8 mouse cellular contexts compared by ENCODE assay signal in the genomic region with DNA sequence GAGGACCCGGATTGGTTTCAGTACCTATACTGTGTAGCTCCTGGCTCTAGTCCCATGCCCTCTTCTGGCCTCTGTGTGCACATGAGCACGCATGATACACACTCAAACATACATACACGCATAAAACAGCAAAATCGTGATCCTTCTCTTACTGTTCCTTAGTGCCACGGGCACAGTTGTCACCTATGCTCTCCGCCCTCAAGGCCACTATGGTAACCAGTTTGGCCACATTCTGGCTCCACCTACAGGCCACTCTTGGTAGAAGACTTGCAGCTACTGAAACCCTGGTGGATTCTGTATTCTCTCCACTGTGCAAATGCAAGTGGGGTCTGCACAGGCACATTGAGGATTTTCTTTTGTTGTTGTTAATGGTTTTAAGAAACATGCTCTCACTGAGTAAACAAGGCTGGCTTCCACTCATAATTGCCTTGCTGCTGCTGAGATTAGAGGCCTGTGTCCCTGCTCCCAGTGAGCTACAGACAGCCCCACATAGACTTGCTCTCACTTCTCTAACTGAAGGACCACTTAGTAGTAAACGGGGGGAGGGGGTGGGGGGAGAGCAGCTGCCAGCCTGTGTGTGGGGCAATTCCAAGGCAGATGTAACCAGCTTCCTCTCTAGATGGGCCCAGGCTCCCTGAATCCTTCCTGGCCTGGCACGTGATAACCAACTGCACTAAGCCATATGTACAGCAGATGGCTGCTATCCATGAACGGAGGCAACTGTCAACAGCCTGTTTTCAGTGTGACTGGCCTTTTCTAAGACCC. TPM values are rescaled to one million over a fixed set of nuclear protein-coding genes. Genes with fewer than 3 reads are reported as not detected.
DNase-seq lines count a peak whose midpoint lies in the region; ATAC-seq and TF ChIP-seq lines count a peak whose summit lies in the region.

No protein-coding gene starts in this region.

- peak; percentile 82 for DNase-seq in urinary bladder, postnatal 14 days (ENCODE audit: low spot score)
- no peak for DNase-seq in urinary bladder, postnatal 10 days (ENCODE audit: low spot score)
- DNase-seq in embryo, embryonic 10 days (ENCODE audit: low spot score), result peak; percentile 84
- peak; percentile 69 for DNase-seq in heart, adult 8-10 months (ENCODE audit: low spot score)
- DNase-seq in limb, embryonic 14.5 days (ENCODE audit: low spot score), result peak; percentile 76
- DNase-seq in midbrain, embryonic 14.5 days, result peak; percentile 83
- peak; percentile 37 to 74 for DNase-seq in spleen, adult 18-20 months

- no peak overlapping the region for H3K4me3 ChIP-seq in kidney, embryonic 14.5 days (ENCODE audit: low read length)
- H3K4me3 ChIP-seq in limb, embryonic 14.5 days (replicated peaks; ENCODE audit: low read length), result no peak overlapping the region
- no peak overlapping the region for H3K4me3 ChIP-seq in midbrain, embryonic 14.5 days (replicated peaks; ENCODE audit: low read depth, low read length)

- no peaks in the 10 kb centered on the region for H3K27me3 ChIP-seq in kidney, embryonic 14.5 days (ENCODE audit: control insufficient read depth, insufficient read depth, low read length)
- no peaks in the 10 kb centered on the region for H3K27me3 ChIP-seq in limb, embryonic 14.5 days (ENCODE audit: control insufficient read depth, insufficient read depth, low read length)
- H3K27me3 ChIP-seq in midbrain, embryonic 14.5 days (ENCODE audit: control insufficient read depth, insufficient read depth, low read length), result no peaks in the 10 kb centered on the region

- H3K27ac ChIP-seq in kidney, embryonic 14.5 days (ENCODE audit: low read depth, low read length), result no peak overlapping the region
- no peak overlapping the region for H3K27ac ChIP-seq in limb, embryonic 14.5 days (replicated peaks; ENCODE audit: low read depth, low read length)
- 0 out of 2 replicates have a peak overlapping the region, but pooled peaks have one; percentile 32 for H3K27ac ChIP-seq in midbrain, embryonic 14.5 days (replicated peaks; ENCODE audit: low read depth, low read length)

- peaks cover 42% of the 10 kb centered on the region for H3K36me3 ChIP-seq in kidney, embryonic 14.5 days (ENCODE audit: control insufficient read depth, insufficient read depth, low read length)
- peaks cover 35% of the 10 kb centered on the region for H3K36me3 ChIP-seq in limb, embryonic 14.5 days (ENCODE audit: control insufficient read depth, insufficient read depth, low read length)
- peaks cover 40% of the 10 kb centered on the region for H3K36me3 ChIP-seq in midbrain, embryonic 14.5 days (ENCODE audit: control insufficient read depth, insufficient read depth, low read length)

- WGBS in kidney, embryonic 14.5 days, result 42% methylated on average over 9 of the region's 9 CpGs
- 36% methylated on average over 9 of the region's 9 CpGs for WGBS in limb, embryonic 14.5 days
- WGBS in midbrain, embryonic 14.5 days, result 43% methylated on average over 9 of the region's 9 CpGs

- H3K4me2 ChIP-seq in kidney, embryonic 14.5 days (replicated peaks; ENCODE audit: low read depth, low read length), result no peak overlapping the region
- no peak overlapping the region for H3K4me2 ChIP-seq in limb, embryonic 14.5 days (replicated peaks; ENCODE audit: low read depth, low read length, severe bottlenecking)
- no peak overlapping the region for H3K4me2 ChIP-seq in midbrain, embryonic 14.5 days (ENCODE audit: low read length)

- TF ChIP-seq POLR2A in limb, embryonic 14.5 days (IDR thresholded peaks at IDR 0.05; ENCODE audit: borderline replicate concordance, extremely low read depth, insufficient read depth, insufficient read length), result no peak

- 0 out of 2 replicates have a peak, but pooled peaks have one; percentile 40 for ATAC-seq in kidney, embryonic 14.5 days (ENCODE audit: low FRiP score, low TSS enrichment)
- peak; percentile 74 for ATAC-seq in limb, embryonic 14.5 days (ENCODE audit: low FRiP score, low read depth)
- no peak for ATAC-seq in midbrain, embryonic 14.5 days (ENCODE audit: low FRiP score, low TSS enrichment)

- H3K9ac ChIP-seq in kidney, embryonic 14.5 days (ENCODE audit: low read depth, low read length), result no peak overlapping the region
- H3K9ac ChIP-seq in limb, embryonic 14.5 days (ENCODE audit: low read depth, low read length, severe bottlenecking), result no peak overlapping the region
- no peak overlapping the region for H3K9ac ChIP-seq in midbrain, embryonic 14.5 days (replicated peaks; ENCODE audit: low read length)

- H3K4me1 ChIP-seq in kidney, embryonic 14.5 days (ENCODE audit: control insufficient read depth, insufficient read depth, low read length), result no peaks in the 10 kb centered on the region
- H3K4me1 ChIP-seq in limb, embryonic 14.5 days (ENCODE audit: control insufficient read depth, insufficient read depth, low read length), result no peaks in the 10 kb centered on the region
- H3K4me1 ChIP-seq in midbrain, embryonic 14.5 days (ENCODE audit: control insufficient read depth, insufficient read depth, low read length), result no peaks in the 10 kb centered on the region

- H3K9me3 ChIP-seq in kidney, embryonic 14.5 days (ENCODE audit: control insufficient read depth, low read length), result no peaks in the 10 kb centered on the region
- no peaks in the 10 kb centered on the region for H3K9me3 ChIP-seq in limb, embryonic 14.5 days (ENCODE audit: control insufficient read depth, low read length)
- no peaks in the 10 kb centered on the region for H3K9me3 ChIP-seq in midbrain, embryonic 14.5 days (ENCODE audit: control insufficient read depth, low read length)

RNA-seq across cellular contexts. Expression of a gene that starts 8.5 kb away (rescaled TPM):
- total RNA-seq in heart, adult 8-10 months (2022), result 1,000 to 10,000 TPM; 1,302 to 1,352 (median 1,330) TPM
- polyA plus RNA-seq in kidney, embryonic 14.5 days (2014; fragmentation: Nextera tagmentation; extraction: Ambion mirVana), result 689 and 1,049 TPM in 2 replicates
- polyA plus RNA-seq in limb, embryonic 14.5 days (2012; rRNA removed), result 162 and 174 TPM in 2 replicates
- polyA plus RNA-seq in limb, embryonic 14.5 days (2014; fragmentation: Nextera tagmentation; extraction: Ambion mirVana), result 598 and 677 TPM in 2 replicates
- polyA plus RNA-seq in midbrain, embryonic 14.5 days (2014; fragmentation: Nextera tagmentation; extraction: Ambion mirVana), result 644 and 890 TPM in 2 replicates

RNA-seq across cellular contexts. Expression of a gene that starts 13.1 kb away (rescaled TPM):
- under 1 TPM; 0.05 to 0.50 (median 0.29) TPM for total RNA-seq in heart, adult 8-10 months (2022)
- polyA plus RNA-seq in kidney, embryonic 14.5 days (2014; fragmentation: Nextera tagmentation; extraction: Ambion mirVana), result 0.44 and 0.65 TPM in 2 replicates
- 0.78 and 0.81 TPM in 2 replicates for polyA plus RNA-seq in limb, embryonic 14.5 days (2012; rRNA removed)
- polyA plus RNA-seq in limb, embryonic 14.5 days (2014; fragmentation: Nextera tagmentation; extraction: Ambion mirVana), result 0.23 and 0.40 TPM in 2 replicates
- 0.42 and 0.46 TPM in 2 replicates for polyA plus RNA-seq in midbrain, embryonic 14.5 days (2014; fragmentation: Nextera tagmentation; extraction: Ambion mirVana)

RNA-seq across cellular contexts. Expression of a gene that starts 22.8 kb away (rescaled TPM):
- under 1 TPM; 0.29 to 0.41 (median 0.33) TPM for total RNA-seq in heart, adult 8-10 months (2022)
- polyA plus RNA-seq in kidney, embryonic 14.5 days (2014; fragmentation: Nextera tagmentation; extraction: Ambion mirVana), result not detected in 2 replicates
- polyA plus RNA-seq in limb, embryonic 14.5 days (2012; rRNA removed), result not detected in 2 replicates
- polyA plus RNA-seq in limb, embryonic 14.5 days (2014; fragmentation: Nextera tagmentation; extraction: Ambion mirVana), result not detected in 2 replicates
- polyA plus RNA-seq in midbrain, embryonic 14.5 days (2014; fragmentation: Nextera tagmentation; extraction: Ambion mirVana), result not detected in 2 replicates

RNA-seq across cellular contexts. Expression of a gene that starts 50.4 kb away (rescaled TPM):
- 10 to 100 TPM; 16.7 to 20.8 (median 18.6) TPM for total RNA-seq in heart, adult 8-10 months (2022)
- 13.6 and 20.6 TPM in 2 replicates for polyA plus RNA-seq in kidney, embryonic 14.5 days (2014; fragmentation: Nextera tagmentation; extraction: Ambion mirVana)
- 16.8 and 18.5 TPM in 2 replicates for polyA plus RNA-seq in limb, embryonic 14.5 days (2012; rRNA removed)
- polyA plus RNA-seq in limb, embryonic 14.5 days (2014; fragmentation: Nextera tagmentation; extraction: Ambion mirVana), result 17.3 and 19.4 TPM in 2 replicates
- polyA plus RNA-seq in midbrain, embryonic 14.5 days (2014; fragmentation: Nextera tagmentation; extraction: Ambion mirVana), result 36.2 and 38.1 TPM in 2 replicates
